Mouse (Mus musculus): ENCODE results near the gene Lnpep. TPM values are rescaled to one million over a fixed set of nuclear protein-coding genes. Genes with fewer than 3 reads are reported as not detected.

Lnpep gene
- total and polyA plus RNA-seq, 3 experiments, result 10.0 to 773 (median 20.7) TPM

DNA sequence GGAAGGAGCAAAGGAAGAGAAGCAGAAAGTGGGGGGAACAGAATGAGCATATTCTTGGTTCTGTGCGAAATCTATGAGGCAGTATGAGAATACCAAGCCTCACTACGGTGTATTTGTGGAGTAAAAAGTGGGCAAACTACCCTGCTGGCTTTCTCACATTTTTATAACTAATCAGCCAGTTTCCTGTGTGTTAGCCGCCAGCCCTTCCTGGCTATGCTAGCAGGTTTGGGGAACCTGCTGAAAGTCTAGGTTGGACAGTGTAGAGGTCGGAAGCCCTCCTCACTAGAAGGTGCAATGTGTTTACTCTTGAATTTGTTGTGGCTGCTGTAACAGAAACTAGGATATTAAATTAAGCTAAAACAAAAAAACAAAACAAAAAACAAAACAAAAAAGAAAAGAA, 27.7 kb upstream of the Lnpep start:
- no peak for TF ChIP-seq GATA1 (IDR thresholded peaks at IDR 0.05; ENCODE audit: low read depth, low read length)
- TF ChIP-seq MYC (IDR thresholded peaks at IDR 0.05; ENCODE audit: low read depth, low read length), result no peak
- TF ChIP-seq UBTF (IDR thresholded peaks at IDR 0.05; ENCODE audit: borderline replicate concordance, insufficient read depth, low read depth, low read length), result no peak
- no peak for TF ChIP-seq MYB (IDR thresholded peaks at IDR 0.05; ENCODE audit: low read depth, low read length)
- TF ChIP-seq TBP (IDR thresholded peaks at IDR 0.05; ENCODE audit: low read depth, low read length), result no peak
- TF ChIP-seq SIN3A (IDR thresholded peaks at IDR 0.05; ENCODE audit: low read length), result no peak
- no peak for TF ChIP-seq MEF2A (IDR thresholded peaks at IDR 0.05; ENCODE audit: extremely low read depth, insufficient replicate concordance, low read depth, low read length, poor library complexity, severe bottlenecking)
- TF ChIP-seq RCOR1 (IDR thresholded peaks at IDR 0.05; ENCODE audit: low read depth, low read length), result no peak
- TF ChIP-seq ZMIZ1 (IDR thresholded peaks at IDR 0.05; ENCODE audit: low read depth, low read length), result no peak
- TF ChIP-seq ZNF384 (IDR thresholded peaks at IDR 0.05; ENCODE audit: low read depth, low read length), result no peak
- no peak for TF ChIP-seq MAX (IDR thresholded peaks at IDR 0.05; ENCODE audit: low read length)
- no peak for TF ChIP-seq HCFC1 (IDR thresholded peaks at IDR 0.05; ENCODE audit: low read depth, low read length)
- TF ChIP-seq ZC3H11A (IDR thresholded peaks at IDR 0.05; ENCODE audit: low read depth, low read length), result no peak
- TF ChIP-seq MAFK (IDR thresholded peaks at IDR 0.05; ENCODE audit: borderline replicate concordance, low read depth, low read length), result no peak
- TF ChIP-seq ZKSCAN1 (IDR thresholded peaks at IDR 0.05; ENCODE audit: low read depth, low read length), result no peak
- no peak for TF ChIP-seq CTCF (IDR thresholded peaks at IDR 0.05 in 2 of 3, conservative IDR thresholded peaks at IDR 0.05 in 1 of 3; ENCODE audit: control insufficient read depth in 1 of 3, insufficient read depth in 1 of 3, low read depth in 2 of 3, low read length in 3 of 3, poor library complexity in 1 of 3, severe bottlenecking in 1 of 3)
- H3K27me3 ChIP-seq (ENCODE audit: control insufficient read depth in 1 of 2, insufficient read depth in 2 of 2, low read length in 2 of 2), result no peaks in the 10 kb centered on the region
- H3K4me3 ChIP-seq (ENCODE audit: control insufficient read depth in 1 of 2, insufficient read depth in 1 of 2, low read depth in 2 of 2, low read length in 2 of 2), result no peak overlapping the region

DNA sequence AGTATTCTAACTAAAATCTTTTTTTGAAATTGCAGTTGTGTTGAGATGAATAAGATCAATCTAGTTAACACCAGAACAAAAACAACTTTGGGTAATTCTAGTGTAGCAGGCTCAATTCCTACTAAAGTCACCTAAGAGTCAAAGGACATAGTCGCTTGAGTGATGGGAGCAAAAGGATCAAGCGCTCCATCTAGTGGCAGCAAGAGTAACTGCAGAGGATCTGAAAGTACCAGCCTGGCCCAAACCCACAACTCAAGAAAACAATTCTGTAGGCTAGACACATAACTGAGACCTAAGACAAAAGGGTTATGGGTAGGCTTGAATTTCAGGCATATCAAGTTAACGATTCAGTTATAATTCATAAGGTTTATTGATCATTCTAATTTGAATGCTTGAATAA, 20.9 kb upstream of the Lnpep start:
- Histone ChIP-seq H3K27ac (ENCODE audit: control insufficient read depth, low read depth, low read length) (no peak overlapping the region), H3K4me1 (ENCODE audit: control insufficient read depth in 1 of 2, insufficient read depth in 2 of 2, low read length in 2 of 2) (no peaks in the 10 kb centered on the region), H3K79me2 (ENCODE audit: control insufficient read depth, insufficient read depth, low read length, poor library complexity) (no peaks in the 10 kb centered on the region), H3K27me3 (ENCODE audit: control insufficient read depth in 1 of 2, insufficient read depth in 2 of 2, low read length in 2 of 2) (no peaks in the 10 kb centered on the region), H3K9me3 (replicated peaks; ENCODE audit: insufficient read depth, low read length) (no peaks in the 10 kb centered on the region), H3K36me3 (ENCODE audit: control insufficient read depth in 1 of 2, insufficient read depth in 2 of 2, low read length in 2 of 2) (no peaks in the 10 kb centered on the region), H3K9ac (ENCODE audit: control insufficient read depth, low read depth, low read length, poor library complexity, severe bottlenecking) (no peak overlapping the region), H3K4me3 (ENCODE audit: control insufficient read depth in 1 of 2, insufficient read depth in 1 of 2, low read depth in 2 of 2, low read length in 2 of 2) (no peak overlapping the region)
- TF ChIP-seq NRF1 (IDR thresholded peaks at IDR 0.05; ENCODE audit: insufficient read depth, low read depth, low read length, poor library complexity, severe bottlenecking) (no peak), SMC3 (IDR thresholded peaks at IDR 0.05; ENCODE audit: low read depth, low read length) (peak; percentile 95), CTCF (IDR thresholded peaks at IDR 0.05 in 2 of 3, conservative IDR thresholded peaks at IDR 0.05 in 1 of 3; ENCODE audit: control insufficient read depth in 1 of 3, insufficient read depth in 1 of 3, low read depth in 2 of 3, low read length in 3 of 3, poor library complexity in 1 of 3, severe bottlenecking in 1 of 3) (peak; percentile 76 to 96 (median 93)), RAD21 (IDR thresholded peaks at IDR 0.05; ENCODE audit: low read depth, low read length) (peak; percentile 99), GATA1 (IDR thresholded peaks at IDR 0.05; ENCODE audit: low read depth, low read length) (no peak), CHD1 (IDR thresholded peaks at IDR 0.05; ENCODE audit: low read depth, low read length) (no peak), ZC3H11A (IDR thresholded peaks at IDR 0.05; ENCODE audit: low read depth, low read length) (peak; percentile 93)
- peak; percentile 80 for DNase-seq (ENCODE audit: low read depth, low spot score)

More for the DNA sequence above, 27.7 kb upstream of the Lnpep start:
- Histone ChIP-seq H3K79me2 (ENCODE audit: control insufficient read depth, insufficient read depth, low read length, poor library complexity) (no peaks in the 10 kb centered on the region), H3K27ac (ENCODE audit: control insufficient read depth, low read depth, low read length) (no peak overlapping the region), H3K4me1 (ENCODE audit: control insufficient read depth in 1 of 2, insufficient read depth in 2 of 2, low read length in 2 of 2) (peaks cover 0 to 6% of the 10 kb centered on the region in 2 experiments; a peak in 2 of 4 replicates), H3K9ac (ENCODE audit: control insufficient read depth, low read depth, low read length, poor library complexity, severe bottlenecking) (no peak overlapping the region), H3K36me3 (ENCODE audit: control insufficient read depth in 1 of 2, insufficient read depth in 2 of 2, low read length in 2 of 2) (no peaks in the 10 kb centered on the region; a peak in 1 of 4 replicates), H3K9me3 (replicated peaks; ENCODE audit: insufficient read depth, low read length) (no peaks in the 10 kb centered on the region)
- no peak for DNase-seq (ENCODE audit: low read depth, low spot score)
